Mouse (Mus musculus) CH12.LX (cell line): ENCODE measurements around the gene Pik3ip1. TPM values are rescaled to one million over a fixed set of nuclear protein-coding genes. Genes with fewer than 3 reads are reported as not detected.

Experiments
- DNase-seq: peaks from one replicate; pipeline ENCODE4 v3.0.0-alpha.2; 2013; ENCODE audit errors: extremely low read depth
- H3K27ac ChIP-seq: 2 replicates; pipeline ENCODE4 v1.5.1; 2012; ENCODE audit warnings: low read depth, mild to moderate bottlenecking, control low read depth, moderate library complexity; ENCODE audit not compliant: insufficient read depth
- H3K27me3 ChIP-seq: replicated peaks from 2 replicates; pipeline ENCODE3; 2012; ENCODE audit warnings: inconsistent platforms
- H3K36me3 ChIP-seq, 2 experiments: replicated peaks in 1 of 2; 2 replicates each; pipeline versions ENCODE3 to v1.6.1; 2012; ENCODE audit warnings: inconsistent platforms in 1 of 2, low read length in 1 of 2, mild to moderate bottlenecking in 1 of 2, mixed read lengths in 1 of 2, moderate library complexity in 1 of 2; ENCODE audit not compliant: control insufficient read depth in 1 of 2, insufficient read depth in 1 of 2
- H3K4me1 ChIP-seq, 2 experiments: 2 replicates each; pipeline ENCODE4 v1.6.1; 2012; ENCODE audit warnings: inconsistent platforms in 1 of 2, moderate library complexity in 1 of 2; ENCODE audit not compliant: insufficient read depth in 2 of 2, control insufficient read depth in 1 of 2
- H3K4me2 ChIP-seq: 2 replicates; pipeline ENCODE4 v1.6.1; 2012; ENCODE audit warnings: low read depth, mild to moderate bottlenecking, control low read depth; ENCODE audit not compliant: poor library complexity, insufficient read depth, severe bottlenecking
- H3K4me3 ChIP-seq, 3 experiments: fragments of 150-350 bp in 1 of 3; sonication (generic) in 1 of 3; replicated peaks in 1 of 3; 2 replicates each; pipeline versions ENCODE3 to v1.5.1; 2011 to 2012; ENCODE audit warnings: low read depth in 2 of 3, low read length in 2 of 3, mild to moderate bottlenecking in 2 of 3, moderate library complexity in 2 of 3, control low read depth in 1 of 3, improper control_type of control experiment in 1 of 3, inconsistent platforms in 1 of 3, mixed read lengths in 1 of 3; ENCODE audit not compliant: poor library complexity in 1 of 3
- H3K79me2 ChIP-seq: replicated peaks from 2 replicates; pipeline ENCODE4 v1.6.1; 2012; ENCODE audit warnings: mild to moderate bottlenecking, moderate library complexity; ENCODE audit not compliant: control insufficient read depth, poor library complexity, insufficient read depth, severe bottlenecking; ENCODE audit errors: extremely low read depth
- H3K9ac ChIP-seq: 2 replicates; pipeline ENCODE4 v1.6.1; 2012; ENCODE audit warnings: low read depth, mild to moderate bottlenecking, control low read depth, moderate library complexity; ENCODE audit not compliant: insufficient read depth
- H3K9me3 ChIP-seq: replicated peaks from 2 replicates; pipeline ENCODE3; 2012; ENCODE audit warnings: low read length, inconsistent platforms, mixed read lengths
- CHD2 ChIP-seq: IDR thresholded peaks from 2 replicates; pipeline ENCODE4 v1.6.1; 2011; ENCODE audit warnings: low read length, improper control_type of control experiment
- CTCF ChIP-seq, 2 experiments: IDR thresholded peaks in 1 of 2; conservative IDR thresholded peaks in 1 of 2; 2 replicates each; pipeline ENCODE4 v1.5.1; 2011 to 2012; ENCODE audit warnings: low read depth in 2 of 2, low read length in 2 of 2, improper control_type of control experiment in 1 of 2, inconsistent platforms in 1 of 2, mild to moderate bottlenecking in 1 of 2, moderate library complexity in 1 of 2
- E2F4 ChIP-seq: IDR thresholded peaks from 2 replicates; pipeline ENCODE4 v1.6.1; 2011; ENCODE audit warnings: low read depth, low read length, improper control_type of control experiment; ENCODE audit not compliant: insufficient replicate concordance
- GABPA ChIP-seq: IDR thresholded peaks from 2 replicates; pipeline ENCODE4 v1.6.1; 2012; ENCODE audit warnings: low read depth, low read length, improper control_type of control experiment, inconsistent platforms; ENCODE audit not compliant: insufficient replicate concordance
- IRF4 ChIP-seq: IDR thresholded peaks from 2 replicates; pipeline ENCODE4 v1.6.1; 2014; ENCODE audit warnings: low read depth, mild to moderate bottlenecking, inconsistent platforms, low read length, improper control_type of control experiment
- JUN ChIP-seq: IDR thresholded peaks from 2 replicates; pipeline ENCODE4 v1.6.1; 2011; ENCODE audit warnings: low read depth, mild to moderate bottlenecking, low read length, improper control_type of control experiment, moderate library complexity; ENCODE audit not compliant: insufficient read depth
- JUND ChIP-seq: conservative IDR thresholded peaks from 2 replicates; pipeline ENCODE4 v1.6.1; 2011; ENCODE audit warnings: low read depth, low read length, improper control_type of control experiment
- KAT2A ChIP-seq: IDR thresholded peaks from 2 replicates; pipeline ENCODE4 v1.6.1; 2012; ENCODE audit warnings: low read length, improper control_type of control experiment, inconsistent platforms; ENCODE audit not compliant: insufficient replicate concordance
- MAX ChIP-seq: IDR thresholded peaks from 2 replicates; pipeline ENCODE4 v1.6.1; 2011; ENCODE audit warnings: low read length, improper control_type of control experiment
- MEF2A ChIP-seq: IDR thresholded peaks from 2 replicates; pipeline ENCODE4 v1.6.1; 2014; ENCODE audit warnings: low read depth, mild to moderate bottlenecking, inconsistent platforms, low read length, improper control_type of control experiment, borderline replicate concordance
- NELFE ChIP-seq: IDR thresholded peaks from 2 replicates; pipeline ENCODE4 v1.6.1; 2011; ENCODE audit warnings: low read depth, low read length, improper control_type of control experiment
- PAX5 ChIP-seq: IDR thresholded peaks from 2 replicates; pipeline ENCODE4 v1.6.1; 2012; ENCODE audit warnings: low read length, inconsistent platforms, mixed read lengths
- POLR2AphosphoS2 ChIP-seq: IDR thresholded peaks from 2 replicates; pipeline ENCODE4 v1.6.1; 2011; ENCODE audit warnings: low read depth, low read length, improper control_type of control experiment
- RAD21 ChIP-seq: IDR thresholded peaks from 2 replicates; pipeline ENCODE4 v1.6.1; 2011; ENCODE audit warnings: low read depth, mild to moderate bottlenecking, low read length, improper control_type of control experiment, moderate library complexity
- RCOR1 ChIP-seq: conservative IDR thresholded peaks from 2 replicates; pipeline ENCODE4 v1.6.1; 2012; ENCODE audit warnings: low read depth, mild to moderate bottlenecking, inconsistent platforms, low read length, improper control_type of control experiment
- SIN3A ChIP-seq: IDR thresholded peaks from 2 replicates; pipeline ENCODE4 v1.6.1; 2012; ENCODE audit warnings: low read length, improper control_type of control experiment, inconsistent platforms
- SMC3 ChIP-seq: IDR thresholded peaks from 2 replicates; pipeline ENCODE4 v1.6.1; 2011; ENCODE audit warnings: low read depth, low read length, improper control_type of control experiment
- TCF12 ChIP-seq: IDR thresholded peaks from 2 replicates; pipeline ENCODE4 v1.6.1; 2014; ENCODE audit warnings: low read depth, mild to moderate bottlenecking, inconsistent platforms, low read length, improper control_type of control experiment
- USF1 ChIP-seq: IDR thresholded peaks from 2 replicates; pipeline ENCODE4 v1.6.1; 2014; ENCODE audit warnings: low read depth, mild to moderate bottlenecking, inconsistent platforms, low read length, improper control_type of control experiment
- USF2 ChIP-seq: conservative IDR thresholded peaks from 2 replicates; pipeline ENCODE4 v1.6.1; 2011; ENCODE audit warnings: low read depth, low read length, improper control_type of control experiment
- ZKSCAN1 ChIP-seq: IDR thresholded peaks from 2 replicates; pipeline ENCODE4 v1.6.1; 2012; ENCODE audit warnings: low read depth, inconsistent platforms, low read length, improper control_type of control experiment, borderline replicate concordance
- ZMIZ1 ChIP-seq: IDR thresholded peaks from 2 replicates; pipeline ENCODE4 v1.6.1; 2012; ENCODE audit warnings: low read depth, mild to moderate bottlenecking, inconsistent platforms, low read length, improper control_type of control experiment
- ZNF384 ChIP-seq: IDR thresholded peaks from 2 replicates; pipeline ENCODE4 v1.6.1; 2012; ENCODE audit warnings: low read depth, low read length, improper control_type of control experiment, inconsistent platforms
- dilution Hi-C: fragments of 300-500 bp; cut with MboI; formaldehyde crosslinking; loops from 2 replicates; pipeline ENCODE4 v1.14.3; 2020; ENCODE audit warnings: low sequenced_read_pairs; ENCODE audit not compliant: extremely low pct_unique_long_range_greater_than_20kb, extremely low pct_ligation_motif_present
- in situ Hi-C: fragments of 300-500 bp; cut with MboI; formaldehyde crosslinking; loops from 3 replicates; pipeline ENCODE4 v1.14.3; 2019; ENCODE audit warnings: low sequenced_read_pairs, low pct_ligation_motif_present, low pct_unique_long_range_greater_than_20kb, mixed read lengths
- polyA plus RNA-seq: library from polyadenylated mRNA; unstranded; fragments of >175 nt; gene quantifications from 2 replicates; pipeline ENCODE4 v1.2.1, GENCODE M21; 2012; ENCODE audit warnings: low read depth; ENCODE audit not compliant: insufficient read length
- total RNA-seq, 2 experiments: library from RNA; depleted of rRNA; stranded (reverse); fragments of 300-350 nt in 1 of 2; fragments of >200 nt in 1 of 2; gene quantifications; 2 replicates each; pipeline ENCODE4 v1.2.3; 2012 to 2014

The Pik3ip1 gene
- total and polyA plus RNA-seq, 3 experiments = 0.39 to 2.6 (median 1.3) TPM

- peak; percentile 38; the same call in 1 of the 2 replicates for TF ChIP-seq TCF12
- TF ChIP-seq E2F4 = no peak
- peak; percentile 99 for TF ChIP-seq MAX
- TF ChIP-seq USF1 = no peak; the same call in 1 of the 2 replicates
- TF ChIP-seq ZMIZ1 = 0 out of 2 replicates have a peak, but pooled peaks have one; percentile 22
- TF ChIP-seq PAX5 = no peak
- no peak for TF ChIP-seq ZNF384
- no peak for TF ChIP-seq POLR2AphosphoS2
- TF ChIP-seq RAD21 = no peak
- no peak for TF ChIP-seq JUND
- peak; percentile 43; the same call in 1 of the 2 replicates for TF ChIP-seq IRF4
- peak; percentile 0; the same call in 1 of the 2 replicates for TF ChIP-seq RCOR1
- TF ChIP-seq NELFE = no peak
- peak; percentile 70 for TF ChIP-seq CHD2
- TF ChIP-seq, all 38 proteins: peak for 17
Observed at GRCm38 (mm10) chr11:3331756-3332642, 1.8 kb downstream of the Pik3ip1 start (continued).

GRCm38 (mm10) chr11:3333111-3333695 lies 3.0 kb downstream of the Pik3ip1 start:
- H3K4me1 ChIP-seq = peaks cover 18 to 69% of the 10 kb centered on the region in 2 experiments
- no peak overlapping the region for H3K9ac ChIP-seq
- TF ChIP-seq ZNF384 (no peak), NELFE (no peak), KAT2A (no peak), JUND (no peak), ZKSCAN1 (no peak), GABPA (no peak), SMC3 (no peak), RCOR1 (no peak), JUN (no peak), USF2 (no peak), SIN3A (no peak), MAX (no peak), MEF2A (no peak), CTCF (conservative IDR thresholded peaks at IDR 0.05 in 1 of 2, IDR thresholded peaks at IDR 0.05 in 1 of 2; ENCODE audit: low read depth in 2 of 2, low read length in 2 of 2) (no peak), POLR2AphosphoS2 (no peak)
- in situ Hi-C loops = no loop called here
- peaks cover 8% of the 10 kb centered on the region for H3K9me3 ChIP-seq
- H3K4me2 ChIP-seq = no peak overlapping the region
- H3K79me2 ChIP-seq = no peaks in the 10 kb centered on the region
- H3K27ac ChIP-seq = no peak overlapping the region
- no peak for DNase-seq
- no peaks in the 10 kb centered on the region for H3K27me3 ChIP-seq
- H3K36me3 ChIP-seq = no peaks in the 10 kb centered on the region
- no peak overlapping the region for H3K4me3 ChIP-seq
- dilution Hi-C loops = no loop called here
